Mouse (Mus musculus): ENCODE data around the gene March4. TPM values are rescaled to one million over a fixed set of nuclear protein-coding genes. Genes with fewer than 3 reads are reported as not detected.

Gene March4
- total RNA-seq, 1 experiment: not detected

GRCm38 (mm10) chr1:72509551-72509950, 27.2 kb downstream of the March4 start:
- H3K27ac ChIP-seq (ENCODE audit: insufficient read depth, low read depth, low read length, poor library complexity, severe bottlenecking): no peak overlapping the region
- H3K9me3 ChIP-seq (ENCODE audit: control insufficient read depth, insufficient read depth, low read depth, low read length): no peaks in the 10 kb centered on the region
- no peaks in the 10 kb centered on the region for H3K36me3 ChIP-seq (ENCODE audit: control insufficient read depth, insufficient read depth, low read length, poor library complexity, severe bottlenecking)
- in situ Hi-C loops (cut with MboI; ENCODE audit: low sequenced_read_pairs in 2 of 2, unreplicated experiment in 2 of 2): no loop called here
- no peak overlapping the region for H3K9ac ChIP-seq (ENCODE audit: insufficient read depth, low read depth, low read length, poor library complexity, severe bottlenecking)
- H3K4me3 ChIP-seq (ENCODE audit: insufficient read depth in 1 of 2, low read depth in 1 of 2, low read length in 2 of 2, poor library complexity in 1 of 2, severe bottlenecking in 1 of 2): no peak overlapping the region
- no peak for DNase-seq (ENCODE audit: low read depth, low spot score)
- TF ChIP-seq CHD2 (IDR thresholded peaks at IDR 0.05; ENCODE audit: low read depth, low read length) (no peak), HCFC1 (IDR thresholded peaks at IDR 0.05; ENCODE audit: borderline replicate concordance, insufficient read depth, low read length) (no peak), ZC3H11A (IDR thresholded peaks at IDR 0.05; ENCODE audit: borderline replicate concordance, low read depth, low read length) (no peak), MAFK (IDR thresholded peaks at IDR 0.05; ENCODE audit: insufficient read depth, low read depth, low read length) (no peak), ZNF384 (IDR thresholded peaks at IDR 0.05; ENCODE audit: low read depth, low read length) (no peak)
- H3K4me1 ChIP-seq (ENCODE audit: control insufficient read depth in 2 of 2, insufficient read depth in 2 of 2, low read length in 2 of 2, poor library complexity in 1 of 2): peaks cover 0 to 3% of the 10 kb centered on the region in 2 experiments; a peak in 1 of 4 replicates

DNA sequence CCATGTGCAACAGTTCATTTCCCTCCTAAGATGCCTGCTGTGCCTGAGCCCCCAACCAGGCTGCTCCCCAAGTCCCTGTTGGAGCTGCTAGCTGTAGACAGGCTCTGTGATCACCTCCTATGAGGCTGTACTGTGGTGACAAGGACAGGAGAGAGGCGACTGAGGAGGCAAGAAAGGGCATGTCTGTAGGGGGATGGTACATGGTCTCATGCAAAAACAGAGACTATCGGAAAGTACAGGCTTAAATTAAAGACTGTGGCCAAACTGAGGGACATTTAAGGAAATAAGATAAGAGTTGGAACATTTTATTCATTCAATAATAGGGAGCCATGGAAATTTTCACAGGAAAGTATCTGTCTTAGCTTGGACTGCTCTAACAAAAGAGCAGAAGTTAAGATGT, 29.1 kb downstream of the March4 start:
- TF ChIP-seq ZNF384 (IDR thresholded peaks at IDR 0.05; ENCODE audit: low read depth, low read length): no peak
- no peak overlapping the region for H3K4me3 ChIP-seq (ENCODE audit: insufficient read depth in 1 of 2, low read depth in 1 of 2, low read length in 2 of 2, poor library complexity in 1 of 2, severe bottlenecking in 1 of 2)

GRCm38 (mm10) chr1:72506202-72506601, 30.5 kb downstream of the March4 start:
- H3K4me3 ChIP-seq (ENCODE audit: insufficient read depth in 1 of 2, low read depth in 1 of 2, low read length in 2 of 2, poor library complexity in 1 of 2, severe bottlenecking in 1 of 2): no peak overlapping the region
- peaks cover 0 to 3% of the 10 kb centered on the region in 2 experiments; a peak in 1 of 4 replicates for H3K4me1 ChIP-seq (ENCODE audit: control insufficient read depth in 2 of 2, insufficient read depth in 2 of 2, low read length in 2 of 2, poor library complexity in 1 of 2)
- H3K36me3 ChIP-seq (ENCODE audit: control insufficient read depth, insufficient read depth, low read length, poor library complexity, severe bottlenecking): no peaks in the 10 kb centered on the region
- in situ Hi-C loops (cut with MboI; ENCODE audit: low sequenced_read_pairs in 2 of 2, unreplicated experiment in 2 of 2): no loop called here
- TF ChIP-seq MAFK (IDR thresholded peaks at IDR 0.05; ENCODE audit: insufficient read depth, low read depth, low read length): no peak
- TF ChIP-seq ZC3H11A (IDR thresholded peaks at IDR 0.05; ENCODE audit: borderline replicate concordance, low read depth, low read length): no peak
- no peak for TF ChIP-seq HCFC1 (IDR thresholded peaks at IDR 0.05; ENCODE audit: borderline replicate concordance, insufficient read depth, low read length)
- no peak for TF ChIP-seq ZNF384 (IDR thresholded peaks at IDR 0.05; ENCODE audit: low read depth, low read length)
- no peak for TF ChIP-seq CHD2 (IDR thresholded peaks at IDR 0.05; ENCODE audit: low read depth, low read length)
- H3K9ac ChIP-seq (ENCODE audit: insufficient read depth, low read depth, low read length, poor library complexity, severe bottlenecking): no peak overlapping the region
- no peak for DNase-seq (ENCODE audit: low read depth, low spot score)
- H3K9me3 ChIP-seq (ENCODE audit: control insufficient read depth, insufficient read depth, low read depth, low read length): no peaks in the 10 kb centered on the region
- no peak overlapping the region for H3K27ac ChIP-seq (ENCODE audit: insufficient read depth, low read depth, low read length, poor library complexity, severe bottlenecking)

More for the DNA sequence above, 29.1 kb downstream of the March4 start:
- DNase-seq (ENCODE audit: low read depth, low spot score): no peak
- no peak overlapping the region for H3K9ac ChIP-seq (ENCODE audit: insufficient read depth, low read depth, low read length, poor library complexity, severe bottlenecking)
- no peaks in the 10 kb centered on the region for H3K9me3 ChIP-seq (ENCODE audit: control insufficient read depth, insufficient read depth, low read depth, low read length)
- in situ Hi-C loops (cut with MboI; ENCODE audit: low sequenced_read_pairs in 2 of 2, unreplicated experiment in 2 of 2): no loop called here
- no peaks in the 10 kb centered on the region for H3K36me3 ChIP-seq (ENCODE audit: control insufficient read depth, insufficient read depth, low read length, poor library complexity, severe bottlenecking)
- H3K27ac ChIP-seq (ENCODE audit: insufficient read depth, low read depth, low read length, poor library complexity, severe bottlenecking): no peak overlapping the region
- peaks cover 0 to 3% of the 10 kb centered on the region in 2 experiments; a peak in 1 of 4 replicates for H3K4me1 ChIP-seq (ENCODE audit: control insufficient read depth in 2 of 2, insufficient read depth in 2 of 2, low read length in 2 of 2, poor library complexity in 1 of 2)

GRCm38 (mm10) chr1:72497609-72498008, 39.1 kb downstream of the March4 start:
- TF ChIP-seq HCFC1 (IDR thresholded peaks at IDR 0.05; ENCODE audit: borderline replicate concordance, insufficient read depth, low read length): no peak
- TF ChIP-seq MAFK (IDR thresholded peaks at IDR 0.05; ENCODE audit: insufficient read depth, low read depth, low read length): no peak
- no peak for TF ChIP-seq ZC3H11A (IDR thresholded peaks at IDR 0.05; ENCODE audit: borderline replicate concordance, low read depth, low read length)
- TF ChIP-seq CHD2 (IDR thresholded peaks at IDR 0.05; ENCODE audit: low read depth, low read length): no peak
- no peak for TF ChIP-seq ZNF384 (IDR thresholded peaks at IDR 0.05; ENCODE audit: low read depth, low read length)
- Histone ChIP-seq H3K36me3 (ENCODE audit: control insufficient read depth, insufficient read depth, low read length, poor library complexity, severe bottlenecking) (no peaks in the 10 kb centered on the region), H3K4me1 (ENCODE audit: control insufficient read depth in 2 of 2, insufficient read depth in 2 of 2, low read length in 2 of 2, poor library complexity in 1 of 2) (no peaks in the 10 kb centered on the region; a peak in 1 of 4 replicates), H3K4me3 (ENCODE audit: insufficient read depth in 1 of 2, low read depth in 1 of 2, low read length in 2 of 2, poor library complexity in 1 of 2, severe bottlenecking in 1 of 2) (no peak overlapping the region), H3K9ac (ENCODE audit: insufficient read depth, low read depth, low read length, poor library complexity, severe bottlenecking) (no peak overlapping the region), H3K27ac (ENCODE audit: insufficient read depth, low read depth, low read length, poor library complexity, severe bottlenecking) (no peak overlapping the region), H3K9me3 (ENCODE audit: control insufficient read depth, insufficient read depth, low read depth, low read length) (no peaks in the 10 kb centered on the region)
- no peak for DNase-seq (ENCODE audit: low read depth, low spot score)
- in situ Hi-C loops (cut with MboI; ENCODE audit: low sequenced_read_pairs in 2 of 2, unreplicated experiment in 2 of 2): no loop called here

GRCm38 (mm10) chr1:72493454-72493853, 43.3 kb downstream of the March4 start:
- in situ Hi-C loops (cut with MboI; ENCODE audit: low sequenced_read_pairs in 2 of 2, unreplicated experiment in 2 of 2): no loop called here
- Histone ChIP-seq H3K4me3 (ENCODE audit: insufficient read depth in 1 of 2, low read depth in 1 of 2, low read length in 2 of 2, poor library complexity in 1 of 2, severe bottlenecking in 1 of 2) (no peak overlapping the region), H3K4me1 (ENCODE audit: control insufficient read depth in 2 of 2, insufficient read depth in 2 of 2, low read length in 2 of 2, poor library complexity in 1 of 2) (peaks cover 2 to 3% of the 10 kb centered on the region in 2 experiments; a peak in 2 of 4 replicates), H3K36me3 (ENCODE audit: control insufficient read depth, insufficient read depth, low read length, poor library complexity, severe bottlenecking) (no peaks in the 10 kb centered on the region), H3K9ac (ENCODE audit: insufficient read depth, low read depth, low read length, poor library complexity, severe bottlenecking) (no peak overlapping the region), H3K27ac (ENCODE audit: insufficient read depth, low read depth, low read length, poor library complexity, severe bottlenecking) (no peak overlapping the region), H3K9me3 (ENCODE audit: control insufficient read depth, insufficient read depth, low read depth, low read length) (no peaks in the 10 kb centered on the region)
- TF ChIP-seq MAFK (IDR thresholded peaks at IDR 0.05; ENCODE audit: insufficient read depth, low read depth, low read length) (no peak), CHD2 (IDR thresholded peaks at IDR 0.05; ENCODE audit: low read depth, low read length) (no peak), ZC3H11A (IDR thresholded peaks at IDR 0.05; ENCODE audit: borderline replicate concordance, low read depth, low read length) (no peak), ZNF384 (IDR thresholded peaks at IDR 0.05; ENCODE audit: low read depth, low read length) (no peak), HCFC1 (IDR thresholded peaks at IDR 0.05; ENCODE audit: borderline replicate concordance, insufficient read depth, low read length) (no peak)
- DNase-seq (ENCODE audit: low read depth, low spot score): no peak
